Mouse (Mus musculus) midbrain, embryonic 14.5 days (tissue): ENCODE results near the gene Vmn2r68. TPM values are rescaled to one million over a fixed set of nuclear protein-coding genes. Genes with fewer than 3 reads are reported as not detected.

Experiments used
- ATAC-seq: fragments of 200-750 bp; cut with Nextera tagmentation; 2 replicates; pipeline ENCODE4 v1.8.0; 2017; ENCODE audit warnings: moderate number of reproducible peaks, moderate library complexity; ENCODE audit not compliant: low FRiP score, low TSS enrichment
- DNase-seq: peaks from one replicate; pipeline ENCODE4 v3.0.0-alpha.2; 2015
- H3K27ac ChIP-seq: fragments of 300-500 bp; sonication (generic); replicated peaks from 2 replicates; pipeline ENCODE4 v1.5.1; 2014; ENCODE audit warnings: mild to moderate bottlenecking, low read depth, low read length, moderate library complexity
- H3K27me3 ChIP-seq: fragments of 300-500 bp; sonication (generic); 2 replicates; pipeline ENCODE4 v1.6.1; 2014; ENCODE audit warnings: low read length, control low read depth, mixed read lengths; ENCODE audit not compliant: control insufficient read depth, insufficient read depth
- H3K36me3 ChIP-seq: fragments of 300-500 bp; sonication (generic); 2 replicates; pipeline ENCODE4 v1.6.1; 2014; ENCODE audit warnings: low read length, control low read depth; ENCODE audit not compliant: control insufficient read depth, insufficient read depth
- H3K4me1 ChIP-seq: fragments of 300-500 bp; sonication (generic); 2 replicates; pipeline ENCODE4 v1.6.1; 2014; ENCODE audit warnings: mild to moderate bottlenecking, antibody characterized with exemption, low read length, control low read depth; ENCODE audit not compliant: control insufficient read depth, insufficient read depth
- H3K4me2 ChIP-seq: fragments of 300-500 bp; sonication (generic); 2 replicates; pipeline ENCODE4 v1.6.1; 2014; ENCODE audit warnings: mild to moderate bottlenecking, low read length, moderate library complexity
- H3K4me3 ChIP-seq: fragments of 300-500 bp; sonication (generic); replicated peaks from 2 replicates; pipeline ENCODE4 v1.5.1; 2014; ENCODE audit warnings: low read depth, low read length
- H3K9ac ChIP-seq: fragments of 300-500 bp; sonication (generic); replicated peaks from 2 replicates; pipeline ENCODE4 v1.6.1; 2014; ENCODE audit warnings: mild to moderate bottlenecking, low read length, moderate library complexity
- H3K9me3 ChIP-seq: fragments of 300-500 bp; sonication (generic); 2 replicates; pipeline ENCODE4 v1.6.1; 2016; ENCODE audit warnings: low read length, control low read depth, mixed read lengths; ENCODE audit not compliant: control insufficient read depth
- polyA plus RNA-seq: library from polyadenylated mRNA; unstranded; fragments of >200 nt; fragmentation: Nextera tagmentation; extraction: Ambion mirVana; gene quantifications from 2 replicates; pipeline ENCODE4 v1.2.1, GENCODE M21; 2014

Vmn2r68 gene
- not detected in 2 replicates for polyA plus RNA-seq

- Histone ChIP-seq H3K9ac (no peak within 1 kb of the TSS), H3K27me3 (no peaks in the 10 kb centered on the region), H3K9me3 (no peaks in the 10 kb centered on the region), H3K4me3 (no peak within 1 kb of the TSS), H3K4me2 (no peak within 1 kb of the TSS), H3K4me1 (no peaks in the 10 kb centered on the region), H3K27ac (no peak within 1 kb of the TSS), H3K36me3 (no peaks in the 10 kb centered on the region)
- ATAC-seq (no peak), DNase-seq (no peak)
Observed at GRCm38 (mm10) chr7:85237683-85238082, at the start of gene Vmn2r68. TSS of gene Vmn2r68 (minus strand) at chr7:85237783.

Other genes with a start within 250 kb of the Vmn2r68 start
- not detected in 2 replicates for gene Vmn2r66, start 225.5 kb downstream of the Vmn2r68 start, polyA plus RNA-seq
- gene Vmn2r67, start 81.8 kb downstream of the Vmn2r68 start, polyA plus RNA-seq, result not detected in 2 replicates
- gene Vmn2r69, start 178.1 kb upstream of the Vmn2r68 start, polyA plus RNA-seq, result not detected in 2 replicates